Mouse (Mus musculus): ENCODE measurements around the gene Lrp1. TPM values are rescaled to one million over a fixed set of nuclear protein-coding genes. Genes with fewer than 3 reads are reported as not detected.

Gene Lrp1
- polyA plus RNA-seq (2016; fragmentation: Nextera tagmentation; extraction: Ambion mirVana) = 54.9 and 69.8 TPM in 2 replicates

DNA sequence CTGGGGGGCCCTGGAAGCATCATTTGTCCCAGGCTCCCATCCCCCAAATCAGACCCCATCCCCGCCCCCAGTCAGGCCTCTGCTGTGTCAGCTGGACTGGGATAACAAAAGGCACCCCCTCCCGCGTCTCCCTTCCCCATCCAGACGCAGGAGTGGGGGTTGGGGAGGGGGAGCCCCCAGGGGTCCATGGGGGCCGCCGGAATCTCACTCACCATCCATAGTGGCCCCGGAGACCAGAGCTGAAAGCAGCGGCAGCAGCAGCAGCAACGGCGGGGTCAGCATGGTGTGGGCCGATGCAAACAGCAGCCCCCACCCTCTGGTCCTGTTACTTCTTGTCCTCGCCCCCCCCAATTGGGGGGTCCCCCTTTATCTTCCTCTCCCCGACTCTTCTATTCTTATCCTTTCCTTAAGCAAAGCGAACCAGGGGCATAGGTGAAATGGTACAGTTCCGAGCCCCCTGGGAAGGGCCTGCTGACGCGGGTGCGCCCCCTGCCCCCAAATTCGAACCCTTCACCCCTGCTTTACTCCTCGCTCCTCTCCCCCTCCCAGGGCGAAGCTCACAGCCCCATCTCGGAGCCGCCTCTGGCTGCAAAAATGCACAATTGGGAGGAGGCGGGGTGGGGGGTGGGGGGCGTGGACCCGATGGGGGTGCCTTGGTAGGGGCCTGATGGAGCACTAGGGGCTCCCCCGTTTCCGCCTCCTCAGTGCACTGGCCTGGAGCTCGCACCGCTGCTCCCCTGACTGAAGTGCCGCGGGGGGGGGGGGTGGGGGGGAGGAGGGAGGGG, at the start of gene Lrp1:
Gene Lrp1 (minus strand): TSS at position 743 of the 785 bp plus-strand sequence.
- WGBS = under 1% methylated on average over 26 of the region's 32 CpGs
- peak within 1 kb of the TSS; percentile 97 for H3K27ac ChIP-seq (replicated peaks)
- H3K36me3 ChIP-seq = peaks cover 5% of the 10 kb centered on the region; the same call in 1 of the 2 replicates
- DNase-seq (ENCODE audit: low spot score) = peak; percentile 82
- no peaks in the 10 kb centered on the region for H3K9me3 ChIP-seq (replicated peaks)
- H3K4me1 ChIP-seq = peaks cover 66% of the 10 kb centered on the region
- H3K27me3 ChIP-seq (ENCODE audit: low read depth, poor library complexity, severe bottlenecking) = no peaks in the 10 kb centered on the region
- peak within 1 kb of the TSS; percentile 86 for H3K4me3 ChIP-seq

DNA sequence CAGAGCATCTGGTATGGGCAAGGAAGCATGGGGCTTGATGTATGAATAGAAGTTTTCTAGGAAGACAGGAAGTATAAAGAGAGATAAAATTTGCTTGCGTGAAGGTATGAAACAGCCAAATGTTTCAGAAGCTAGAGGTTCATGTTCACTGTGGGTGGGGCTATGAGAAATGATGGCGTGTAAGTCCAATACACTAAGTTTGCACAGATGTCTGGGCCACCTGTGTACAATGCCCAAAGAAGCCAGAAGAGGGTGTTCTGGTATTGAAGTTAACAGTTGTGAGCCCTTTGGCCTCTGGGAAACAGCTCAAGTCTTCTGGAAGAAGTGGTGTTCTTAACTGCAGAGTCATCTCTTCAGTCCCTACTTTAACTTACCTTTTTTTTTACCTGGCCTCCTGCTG, 49.2 kb upstream of the Lrp1 start:
- Histone ChIP-seq H3K27ac (replicated peaks) (no peak overlapping the region), H3K27me3 (ENCODE audit: low read depth, poor library complexity, severe bottlenecking) (peaks cover 47% of the 10 kb centered on the region), H3K4me3 (no peak overlapping the region), H3K36me3 (no peaks in the 10 kb centered on the region), H3K9me3 (replicated peaks) (no peaks in the 10 kb centered on the region), H3K4me1 (peaks cover 41% of the 10 kb centered on the region)
- WGBS = 90% methylated on average over 2 of the region's 2 CpGs
- DNase-seq (ENCODE audit: low spot score) = no peak

DNA sequence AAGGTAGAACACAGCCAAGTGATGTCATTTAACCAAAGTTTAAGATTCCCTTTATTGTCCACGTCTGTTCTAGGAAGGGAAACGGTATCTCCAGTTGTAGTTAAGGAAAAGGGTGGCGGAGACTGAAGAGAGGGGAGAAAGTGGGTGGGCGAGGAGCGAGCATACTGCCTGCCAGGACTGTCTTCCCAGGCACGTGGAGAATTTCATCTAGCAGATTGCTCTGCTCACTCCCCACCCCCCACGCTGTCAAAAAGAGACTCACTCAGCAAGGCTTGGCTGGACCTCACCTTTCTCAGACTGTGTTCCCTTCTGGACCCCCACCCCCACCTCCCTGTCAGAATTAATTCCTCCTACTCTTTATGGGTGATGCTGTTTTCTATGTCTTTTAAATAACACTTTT, 48.2 kb upstream of the Lrp1 start:
- Histone ChIP-seq H3K27ac (replicated peaks) (no peak overlapping the region), H3K4me1 (peaks cover 51% of the 10 kb centered on the region), H3K36me3 (no peaks in the 10 kb centered on the region), H3K27me3 (ENCODE audit: low read depth, poor library complexity, severe bottlenecking) (peaks cover 57% of the 10 kb centered on the region), H3K9me3 (replicated peaks) (no peaks in the 10 kb centered on the region), H3K4me3 (no peak overlapping the region)
- 27% methylated on average over 7 of the region's 7 CpGs for WGBS
- no peak for DNase-seq (ENCODE audit: low spot score)

DNA sequence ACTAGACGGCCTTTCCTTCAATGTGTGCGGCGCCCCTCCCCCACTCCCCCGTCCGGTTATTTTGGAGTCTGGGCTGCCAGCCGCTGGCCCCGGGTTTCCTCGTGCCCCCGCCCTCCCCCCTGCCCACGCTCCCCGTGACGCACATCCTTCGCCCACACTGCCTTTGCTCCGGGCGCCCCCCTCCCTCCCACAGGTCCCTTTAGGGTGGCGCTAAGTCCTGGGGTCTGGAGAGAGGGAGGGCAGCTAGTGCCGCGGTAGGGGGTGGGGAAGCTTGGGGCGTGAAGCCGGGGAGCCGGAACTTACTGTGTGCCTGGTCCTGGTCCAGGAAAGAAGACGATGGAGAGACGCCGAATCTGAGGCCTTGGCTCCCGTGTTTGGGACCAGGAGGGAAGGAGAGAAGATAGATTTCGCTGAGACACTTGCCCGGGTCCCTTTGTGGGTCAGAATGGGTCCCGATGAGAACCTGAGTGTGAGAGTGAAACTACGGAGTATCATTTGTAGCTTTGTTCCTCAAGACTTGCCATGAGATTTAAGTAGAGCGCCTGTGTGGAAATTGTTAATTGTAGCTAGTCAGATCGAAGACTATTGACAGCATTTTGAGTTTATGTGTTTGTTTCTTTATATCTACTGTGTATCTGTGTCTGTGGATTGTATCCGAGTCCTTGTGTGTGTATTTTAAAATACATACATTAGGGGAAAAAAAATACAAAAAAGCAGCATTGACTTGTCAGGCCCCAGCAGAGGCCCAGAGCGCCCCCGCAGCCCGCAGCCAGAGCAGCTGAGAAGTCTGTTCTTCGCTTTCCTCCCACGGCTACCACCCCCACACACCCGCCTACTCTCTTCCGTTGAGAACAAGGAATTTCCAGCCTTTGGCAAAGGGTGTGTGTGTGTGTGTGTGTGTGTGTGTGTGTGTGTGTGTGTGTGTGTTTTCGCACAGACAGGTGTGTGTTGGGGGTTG, 47.4 kb upstream of the Lrp1 start, which contains the start of gene Nab2:
Gene Nab2 (minus strand): TSS at position 476 of the 958 bp plus-strand sequence.
- Histone ChIP-seq H3K27me3 (ENCODE audit: low read depth, poor library complexity, severe bottlenecking) (peaks cover 65% of the 10 kb centered on the region), H3K4me3 (peak within 1 kb of the TSS; percentile 75), H3K27ac (replicated peaks) (peak within 1 kb of the TSS; percentile 82), H3K4me1 (peaks cover 55% of the 10 kb centered on the region), H3K36me3 (no peaks in the 10 kb centered on the region), H3K9me3 (replicated peaks) (no peaks in the 10 kb centered on the region)
- WGBS = 3% methylated on average over 40 of the region's 40 CpGs
- DNase-seq (ENCODE audit: low spot score) = peak; percentile 56

DNA sequence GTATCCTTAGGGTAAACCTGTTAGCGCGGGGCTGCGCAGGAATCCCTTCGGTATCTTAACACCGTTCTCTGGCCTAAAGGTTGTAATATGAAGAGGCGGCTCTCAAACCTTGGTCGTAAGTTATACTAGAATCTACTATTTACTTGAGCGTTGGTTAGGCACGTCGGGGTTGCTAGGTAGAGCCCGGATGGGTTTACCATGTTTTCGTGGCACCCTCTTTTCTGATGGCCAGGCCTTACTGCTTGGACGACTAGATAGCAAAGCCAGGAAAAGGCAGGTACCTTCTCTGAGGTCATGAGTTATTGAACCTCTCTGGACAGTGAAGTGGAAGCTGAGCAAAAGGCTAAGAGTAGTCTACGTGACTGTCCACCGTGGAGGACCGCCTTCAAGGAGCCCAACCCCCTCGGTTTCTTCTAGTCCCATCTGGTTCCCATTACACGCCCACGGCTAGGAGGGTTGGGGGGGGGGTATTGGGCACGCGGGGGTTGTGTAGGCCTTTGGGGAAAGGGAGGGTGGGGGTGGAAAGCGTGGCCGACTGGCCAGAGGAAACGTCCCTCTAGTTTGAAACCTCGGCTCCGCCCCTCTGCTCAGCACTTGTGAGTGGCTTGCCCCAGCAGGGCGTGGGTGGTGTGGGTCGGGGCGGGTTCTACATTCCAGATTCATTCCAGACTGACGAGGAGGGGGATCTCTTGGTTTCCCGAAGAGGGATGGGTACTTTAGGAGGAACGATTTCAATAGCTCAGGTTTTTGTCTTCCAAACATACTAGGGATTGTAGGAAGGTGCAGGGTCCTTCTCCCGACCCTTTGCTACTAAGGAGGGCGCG, 46.5 kb upstream of the Lrp1 start:
- WGBS = 1% methylated on average over 35 of the region's 35 CpGs
- peak overlapping the region; percentile 82 for H3K27ac ChIP-seq (replicated peaks)
- H3K27me3 ChIP-seq (ENCODE audit: low read depth, poor library complexity, severe bottlenecking) = peaks cover 74% of the 10 kb centered on the region
- DNase-seq (ENCODE audit: low spot score) = peak; percentile 78
- H3K4me3 ChIP-seq = peak overlapping the region; percentile 75
- peaks cover 61% of the 10 kb centered on the region for H3K4me1 ChIP-seq
- no peaks in the 10 kb centered on the region for H3K36me3 ChIP-seq
- no peaks in the 10 kb centered on the region for H3K9me3 ChIP-seq (replicated peaks)

DNA sequence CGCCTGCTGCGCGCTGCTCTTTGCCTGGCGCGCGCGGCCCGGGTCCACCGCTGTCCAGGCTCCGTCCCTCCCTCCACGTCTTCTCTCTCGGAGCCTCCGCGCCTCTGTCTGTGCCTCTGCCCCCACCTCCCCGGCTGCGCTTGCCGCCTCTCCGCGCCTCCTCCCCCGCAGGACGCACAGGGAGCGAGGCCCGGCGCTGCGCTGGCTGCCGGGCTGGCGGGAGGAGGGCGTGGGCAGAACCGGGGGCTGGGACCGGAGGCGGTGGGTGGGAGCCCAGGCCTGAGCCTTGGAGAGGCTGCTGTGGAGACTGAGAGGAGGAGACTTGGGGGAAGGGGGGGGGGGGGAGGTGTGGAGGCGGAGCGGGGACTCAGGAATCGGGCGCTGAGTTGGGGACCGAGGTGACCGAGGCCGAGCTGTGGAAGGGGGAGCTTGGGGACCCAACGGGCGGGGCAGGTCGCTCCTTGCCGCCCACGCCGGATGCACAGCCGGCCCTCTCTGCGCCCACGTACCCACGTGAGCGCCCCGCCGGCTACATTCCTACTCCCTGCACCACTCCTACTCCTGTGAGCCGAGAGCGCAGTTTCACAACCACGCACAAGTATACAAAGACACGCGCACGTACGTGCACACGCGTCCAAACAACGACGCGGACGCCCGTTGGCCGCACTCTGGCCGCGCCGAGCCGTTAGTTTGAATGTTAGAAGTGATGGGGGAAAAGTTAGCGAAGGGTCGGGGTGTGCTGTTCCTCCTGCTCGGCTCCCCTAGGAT, 45.7 kb upstream of the Lrp1 start, which contains the start of gene Nemp1:
Gene Nemp1 (plus strand): TSS at position 401 of the 768 bp plus-strand sequence.
- peaks cover 69% of the 10 kb centered on the region for H3K4me1 ChIP-seq
- H3K9me3 ChIP-seq (replicated peaks) = no peaks in the 10 kb centered on the region
- H3K36me3 ChIP-seq = no peaks in the 10 kb centered on the region
- H3K4me3 ChIP-seq = peak within 1 kb of the TSS; percentile 75
- peak; percentile 77 for DNase-seq (ENCODE audit: low spot score)
- H3K27me3 ChIP-seq (ENCODE audit: low read depth, poor library complexity, severe bottlenecking) = peaks cover 82% of the 10 kb centered on the region
- under 1% methylated on average over 63 of the region's 73 CpGs for WGBS
- H3K27ac ChIP-seq (replicated peaks) = peak within 1 kb of the TSS; percentile 82

DNA sequence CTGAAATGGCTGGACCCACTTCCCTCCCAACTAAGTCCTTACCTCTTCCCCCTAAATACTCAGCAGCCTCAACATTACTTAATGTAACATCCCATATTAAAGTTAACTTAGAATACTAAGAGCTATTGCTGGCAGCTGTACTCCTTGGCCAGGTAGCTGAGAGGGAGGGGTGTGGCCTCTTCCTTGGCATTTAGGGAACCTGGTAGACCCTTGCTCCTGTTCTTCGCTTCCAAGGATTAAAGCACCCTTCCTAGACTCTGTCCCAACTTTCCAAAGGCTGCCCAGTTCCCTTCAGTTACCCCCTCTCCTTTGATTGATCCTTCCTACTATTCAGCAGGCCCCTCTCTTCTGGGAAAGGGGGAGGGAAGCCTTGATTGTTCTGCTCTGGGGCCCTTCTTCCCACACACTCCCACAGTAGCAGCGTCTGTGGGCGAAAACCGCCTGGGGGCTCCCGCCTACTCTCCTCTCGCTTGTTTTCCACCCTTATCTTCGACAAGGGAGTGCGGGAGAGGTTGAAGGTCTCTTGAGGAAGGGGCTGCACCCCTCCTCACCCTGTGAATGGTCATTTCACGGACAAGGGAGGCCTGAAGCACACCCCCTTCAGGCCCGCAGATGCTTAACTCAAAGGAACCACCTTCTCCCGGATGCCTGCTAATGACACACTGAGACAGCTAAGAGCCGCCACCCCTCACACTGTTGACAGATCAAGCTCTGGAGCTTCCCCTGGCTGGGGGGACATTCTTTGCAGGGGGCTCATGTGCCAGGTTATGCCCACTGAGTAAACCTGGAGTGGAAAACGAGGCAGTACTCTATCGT, 44.6 kb upstream of the Lrp1 start:
- DNase-seq (ENCODE audit: low spot score) = peak; percentile 44
- H3K9me3 ChIP-seq (replicated peaks) = no peaks in the 10 kb centered on the region
- no peaks in the 10 kb centered on the region for H3K36me3 ChIP-seq
- WGBS = 3% methylated on average over 14 of the region's 14 CpGs
- peaks cover 93% of the 10 kb centered on the region for H3K27me3 ChIP-seq (ENCODE audit: low read depth, poor library complexity, severe bottlenecking)
- H3K4me3 ChIP-seq = peak overlapping the region; percentile 75
- H3K4me1 ChIP-seq = peaks cover 75% of the 10 kb centered on the region
- H3K27ac ChIP-seq (replicated peaks) = peak overlapping the region; percentile 82; the same call in 1 of the 2 replicates

DNA sequence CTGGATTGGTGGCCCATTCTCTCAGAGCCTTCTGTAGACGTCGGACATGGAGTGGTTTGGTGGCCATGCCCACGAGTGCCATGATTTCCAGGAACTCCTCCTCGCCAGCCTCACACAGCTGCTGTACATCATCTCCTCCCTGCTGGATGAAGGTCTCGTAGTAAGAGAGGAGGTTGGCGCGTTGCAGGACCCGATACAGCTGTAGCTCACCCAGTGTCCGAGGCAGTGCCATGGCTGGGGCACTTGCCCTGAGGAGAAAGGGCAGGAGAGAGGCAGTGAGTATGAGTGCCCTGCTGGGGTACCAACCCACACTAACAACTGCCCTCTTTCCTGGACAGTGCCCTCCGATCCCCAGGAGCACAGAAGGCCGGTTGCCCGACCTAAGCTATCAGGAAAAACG, 43.9 kb upstream of the Lrp1 start:
- DNase-seq (ENCODE audit: low spot score) = no peak
- H3K27ac ChIP-seq (replicated peaks) = no peak overlapping the region
- WGBS = 15% methylated on average over 13 of the region's 13 CpGs
- H3K27me3 ChIP-seq (ENCODE audit: low read depth, poor library complexity, severe bottlenecking) = peaks cover 100% of the 10 kb centered on the region
- no peaks in the 10 kb centered on the region for H3K36me3 ChIP-seq
- no peaks in the 10 kb centered on the region for H3K9me3 ChIP-seq (replicated peaks)
- peak overlapping the region; percentile 75; the same call in 1 of the 2 replicates for H3K4me3 ChIP-seq
- peaks cover 75% of the 10 kb centered on the region for H3K4me1 ChIP-seq

DNA sequence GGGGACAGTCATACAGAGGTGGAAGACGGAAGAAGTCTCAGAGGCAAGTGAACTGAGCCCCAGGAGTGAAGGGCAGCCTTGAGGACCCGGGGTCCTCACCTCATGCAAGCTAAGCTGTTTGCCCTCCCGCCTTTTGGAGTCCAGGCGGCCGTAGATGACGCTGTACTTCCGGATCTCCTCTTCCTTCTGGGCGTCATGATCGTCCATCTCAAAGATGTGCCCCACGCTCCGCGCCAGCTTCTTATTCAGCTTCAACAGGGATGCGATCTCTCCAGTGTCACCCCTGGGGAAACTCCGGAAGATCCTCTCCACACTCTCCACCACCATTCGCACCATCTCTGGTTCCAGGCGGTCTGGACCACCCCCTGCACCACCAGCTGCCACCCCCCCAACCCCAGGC, 43.2 kb upstream of the Lrp1 start:
- Histone ChIP-seq H3K27me3 (ENCODE audit: low read depth, poor library complexity, severe bottlenecking) (peaks cover 100% of the 10 kb centered on the region), H3K4me3 (peak overlapping the region; percentile 23), H3K4me1 (peaks cover 74% of the 10 kb centered on the region), H3K27ac (replicated peaks) (no peak overlapping the region), H3K36me3 (no peaks in the 10 kb centered on the region), H3K9me3 (replicated peaks) (no peaks in the 10 kb centered on the region)
- WGBS = 14% methylated on average over 16 of the region's 16 CpGs
- no peak for DNase-seq (ENCODE audit: low spot score)

DNA sequence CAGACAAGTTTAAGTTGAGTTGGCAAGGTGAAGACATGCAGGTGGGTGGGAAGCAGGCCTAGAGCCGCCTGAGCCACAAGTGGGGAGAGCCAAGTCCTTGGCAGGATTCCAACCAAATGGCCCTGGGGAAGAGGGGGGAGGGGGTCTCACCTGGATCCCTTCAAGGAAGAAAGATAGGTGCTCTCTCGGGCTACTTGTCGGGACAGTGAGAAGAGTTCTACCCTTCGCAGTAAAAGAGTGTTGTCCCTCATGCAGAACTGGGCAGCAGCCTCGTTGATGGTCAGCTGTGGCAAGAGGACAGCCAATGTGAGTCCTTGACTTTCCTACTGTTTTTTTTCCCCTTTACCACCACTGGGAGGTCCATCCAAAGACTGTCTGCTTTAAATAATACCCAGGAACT, 42.6 kb upstream of the Lrp1 start:
- 21% methylated on average over 5 of the region's 5 CpGs for WGBS
- DNase-seq (ENCODE audit: low spot score) = no peak
- Histone ChIP-seq H3K4me3 (no peak overlapping the region), H3K36me3 (no peaks in the 10 kb centered on the region), H3K27me3 (ENCODE audit: low read depth, poor library complexity, severe bottlenecking) (peaks cover 100% of the 10 kb centered on the region), H3K9me3 (replicated peaks) (no peaks in the 10 kb centered on the region), H3K4me1 (peaks cover 68% of the 10 kb centered on the region), H3K27ac (replicated peaks) (no peak overlapping the region)
